Mouse (Mus musculus) forebrain, embryonic 13.5 days (tissue): Measurements from ENCODE around the gene Sparcl1. TPM values are rescaled to one million over a fixed set of nuclear protein-coding genes. Genes with fewer than 3 reads are reported as not detected.

Experiments used
- ATAC-seq: fragments of 200-750 bp; cut with Nextera tagmentation; 2 replicates; pipeline ENCODE4 v1.8.0; 2017
- H3K27ac ChIP-seq: fragments of 300-500 bp; sonication (generic); 2 replicates; pipeline ENCODE4 v1.5.1; 2015; ENCODE audit warnings: inconsistent platforms, mild to moderate bottlenecking, moderate library complexity
- H3K27me3 ChIP-seq: fragments of 300-500 bp; sonication (generic); 2 replicates; pipeline ENCODE4 v1.6.1; 2015; ENCODE audit warnings: mild to moderate bottlenecking, inconsistent platforms
- H3K36me3 ChIP-seq: fragments of 300-500 bp; sonication (generic); 2 replicates; pipeline ENCODE4 v1.6.1; 2015; ENCODE audit warnings: mild to moderate bottlenecking, inconsistent platforms; ENCODE audit not compliant: poor library complexity, severe bottlenecking
- H3K4me1 ChIP-seq: fragments of 300-500 bp; sonication (generic); 2 replicates; pipeline ENCODE4 v1.6.1; 2015; ENCODE audit warnings: inconsistent platforms
- H3K4me2 ChIP-seq: fragments of 300-500 bp; sonication (generic); 2 replicates; pipeline ENCODE4 v1.6.1; 2015; ENCODE audit warnings: inconsistent platforms, mild to moderate bottlenecking, moderate library complexity
- H3K4me3 ChIP-seq: fragments of 300-500 bp; sonication (generic); 2 replicates; pipeline ENCODE4 v1.5.1; 2015; ENCODE audit warnings: mild to moderate bottlenecking, inconsistent platforms
- H3K9ac ChIP-seq: fragments of 300-500 bp; sonication (generic); 2 replicates; pipeline ENCODE4 v1.6.1; 2015; ENCODE audit warnings: mild to moderate bottlenecking, inconsistent platforms
- H3K9me3 ChIP-seq: fragments of 300-500 bp; sonication (generic); replicated peaks from 2 replicates; pipeline ENCODE4 v1.6.1; 2016; ENCODE audit warnings: inconsistent platforms
- WGBS: fragments of 180-500 bp; shearing (Covaris S2); methylation state at CpG from one replicate; pipeline ENCODE4 v1.1.7; 2015; 5-methylcytosine and 5-hydroxymethylcytosine counted together
- polyA plus RNA-seq: library from polyadenylated mRNA; unstranded; fragments of >200 nt; fragmentation: Nextera tagmentation; extraction: Ambion mirVana; gene quantifications from 2 replicates; pipeline ENCODE4 v1.2.1, GENCODE M21; 2015

The Sparcl1 gene
- polyA plus RNA-seq, 1 experiment from 2014 or later, result 41.3 TPM

GRCm38 (mm10) chr5:104055816-104056215 is 57.7 kb downstream of the Sparcl1 start:
- H3K4me2 ChIP-seq, result no peak overlapping the region
- no peaks in the 10 kb centered on the region for H3K4me1 ChIP-seq
- no peak overlapping the region for H3K27ac ChIP-seq
- no peak overlapping the region for H3K4me3 ChIP-seq
- no peak overlapping the region for H3K9ac ChIP-seq
- H3K36me3 ChIP-seq, result peaks cover 35% of the 10 kb centered on the region
- WGBS, result 96% methylated on average over 4 of the region's 4 CpGs
- no peak for ATAC-seq
- no peaks in the 10 kb centered on the region for H3K9me3 ChIP-seq
- H3K27me3 ChIP-seq, result no peaks in the 10 kb centered on the region

GRCm38 (mm10) chr5:104054938-104055337 is 58.6 kb downstream of the Sparcl1 start:
- Histone ChIP-seq H3K36me3 (peaks cover 30% of the 10 kb centered on the region), H3K27me3 (no peaks in the 10 kb centered on the region), H3K4me3 (no peak overlapping the region), H3K9ac (no peak overlapping the region), H3K4me1 (no peaks in the 10 kb centered on the region), H3K4me2 (no peak overlapping the region), H3K27ac (no peak overlapping the region), H3K9me3 (no peaks in the 10 kb centered on the region)
- 92% methylated on average over 4 of the region's 4 CpGs for WGBS
- no peak for ATAC-seq

GRCm38 (mm10) chr5:104052956-104053355 is 60.6 kb downstream of the Sparcl1 start:
- ATAC-seq, result no peak
- Histone ChIP-seq H3K27me3 (no peaks in the 10 kb centered on the region), H3K36me3 (peaks cover 23% of the 10 kb centered on the region), H3K27ac (no peak overlapping the region), H3K4me2 (no peak overlapping the region), H3K4me1 (peaks cover 3% of the 10 kb centered on the region), H3K9ac (no peak overlapping the region), H3K9me3 (no peaks in the 10 kb centered on the region), H3K4me3 (no peak overlapping the region)
- 59% methylated on average over 8 of the region's 8 CpGs for WGBS

- ATAC-seq, result no peak
Measured at GRCm38 (mm10) chr5:104048139-104048538, 65.4 kb downstream of the Sparcl1 start.

GRCm38 (mm10) chr5:104047200-104048105 is 66.1 kb downstream of the Sparcl1 start:
- no peaks in the 10 kb centered on the region for H3K9me3 ChIP-seq
- peaks cover 20% of the 10 kb centered on the region for H3K36me3 ChIP-seq
- H3K4me1 ChIP-seq, result peaks cover 17% of the 10 kb centered on the region
- 12% methylated on average over 19 of the region's 19 CpGs for WGBS
- peak overlapping the region; percentile 70 for H3K4me3 ChIP-seq
- no peaks in the 10 kb centered on the region for H3K27me3 ChIP-seq
- H3K27ac ChIP-seq, result peak overlapping the region; percentile 48; the same call in 1 of the 2 replicates
- ATAC-seq, result no peak; the same call in 1 of the 2 replicates
- peak overlapping the region; percentile 81 for H3K9ac ChIP-seq
- H3K4me2 ChIP-seq, result peak overlapping the region; percentile 57

More at GRCm38 (mm10) chr5:104048139-104048538, 65.4 kb downstream of the Sparcl1 start:
- H3K27me3 ChIP-seq, result no peaks in the 10 kb centered on the region
- peak overlapping the region; percentile 57 for H3K4me2 ChIP-seq
- H3K4me1 ChIP-seq, result peaks cover 17% of the 10 kb centered on the region
- H3K36me3 ChIP-seq, result peaks cover 23% of the 10 kb centered on the region
- no peak overlapping the region for H3K27ac ChIP-seq
- H3K9me3 ChIP-seq, result no peaks in the 10 kb centered on the region
- 54% methylated on average over 4 of the region's 4 CpGs for WGBS
- no peak overlapping the region for H3K9ac ChIP-seq
- H3K4me3 ChIP-seq, result peak overlapping the region; percentile 70

- H3K27me3 ChIP-seq, result no peaks in the 10 kb centered on the region
- H3K27ac ChIP-seq, result peak within 1 kb of the TSS; percentile 48
- H3K36me3 ChIP-seq, result peaks cover 11% of the 10 kb centered on the region
- peaks cover 17% of the 10 kb centered on the region for H3K4me1 ChIP-seq
- H3K9ac ChIP-seq, result peak within 1 kb of the TSS; percentile 81
- H3K9me3 ChIP-seq, result no peaks in the 10 kb centered on the region
- H3K4me2 ChIP-seq, result peak within 1 kb of the TSS; percentile 57
- WGBS, result 6% methylated on average over 82 of the region's 90 CpGs
- peak; percentile 99 for ATAC-seq
- H3K4me3 ChIP-seq, result peak within 1 kb of the TSS; percentile 70
Measured at GRCm38 (mm10) chr5:104046256-104047199, 67.0 kb downstream of the Sparcl1 start, which contains the start of gene Nudt9. Gene Nudt9 (plus strand): TSS chr5:104046306.

- WGBS, result 68% methylated on average over 2 of the region's 2 CpGs
- Histone ChIP-seq H3K4me2 (no peak overlapping the region), H3K4me1 (peaks cover 17% of the 10 kb centered on the region), H3K4me3 (no peak overlapping the region), H3K27ac (no peak overlapping the region), H3K9me3 (no peaks in the 10 kb centered on the region), H3K36me3 (no peaks in the 10 kb centered on the region), H3K9ac (no peak overlapping the region), H3K27me3 (no peaks in the 10 kb centered on the region)
- ATAC-seq, result no peak
Measured at GRCm38 (mm10) chr5:104043704-104044103, 69.8 kb downstream of the Sparcl1 start.

- no peak overlapping the region for H3K4me3 ChIP-seq
- H3K36me3 ChIP-seq, result no peaks in the 10 kb centered on the region
- no peak overlapping the region for H3K4me2 ChIP-seq
- no peak overlapping the region for H3K9ac ChIP-seq
- 87% methylated on average over 2 of the region's 2 CpGs for WGBS
- H3K9me3 ChIP-seq, result no peaks in the 10 kb centered on the region
- no peaks in the 10 kb centered on the region for H3K27me3 ChIP-seq
- peaks cover 13% of the 10 kb centered on the region for H3K4me1 ChIP-seq
- ATAC-seq, result no peak
- no peak overlapping the region for H3K27ac ChIP-seq
Measured at GRCm38 (mm10) chr5:104042906-104043305, 70.6 kb downstream of the Sparcl1 start.

- no peak for ATAC-seq
- H3K27ac ChIP-seq, result no peak overlapping the region
Measured at GRCm38 (mm10) chr5:104039154-104039932, 74.2 kb downstream of the Sparcl1 start.

GRCm38 (mm10) chr5:104036686-104037085 is 76.8 kb downstream of the Sparcl1 start:
- Histone ChIP-seq H3K4me2 (no peak overlapping the region), H3K4me1 (no peaks in the 10 kb centered on the region), H3K27me3 (no peaks in the 10 kb centered on the region), H3K9me3 (no peaks in the 10 kb centered on the region), H3K36me3 (no peaks in the 10 kb centered on the region), H3K4me3 (no peak overlapping the region), H3K9ac (no peak overlapping the region), H3K27ac (no peak overlapping the region)
- 96% methylated on average over 1 of the region's 1 CpGs for WGBS
- ATAC-seq, result no peak

More at GRCm38 (mm10) chr5:104039154-104039932, 74.2 kb downstream of the Sparcl1 start:
- WGBS, result 74% methylated on average over 6 of the region's 6 CpGs
- Histone ChIP-seq H3K4me3 (no peak overlapping the region), H3K9me3 (no peaks in the 10 kb centered on the region), H3K9ac (no peak overlapping the region), H3K27me3 (no peaks in the 10 kb centered on the region), H3K36me3 (no peaks in the 10 kb centered on the region), H3K4me1 (no peaks in the 10 kb centered on the region), H3K4me2 (no peak overlapping the region)

GRCm38 (mm10) chr5:104035824-104036223 is 77.7 kb downstream of the Sparcl1 start:
- WGBS, result 70% methylated on average over 1 of the region's 1 CpGs
- H3K9me3 ChIP-seq, result no peaks in the 10 kb centered on the region
- H3K27ac ChIP-seq, result no peak overlapping the region
- H3K27me3 ChIP-seq, result no peaks in the 10 kb centered on the region
- H3K4me3 ChIP-seq, result no peak overlapping the region
- no peak overlapping the region for H3K4me2 ChIP-seq
- no peaks in the 10 kb centered on the region for H3K4me1 ChIP-seq
- H3K9ac ChIP-seq, result no peak overlapping the region
- H3K36me3 ChIP-seq, result no peaks in the 10 kb centered on the region
- no peak for ATAC-seq
